Mouse (Mus musculus): Measurements from ENCODE around the gene Rasgrf1. TPM values are rescaled to one million over a fixed set of nuclear protein-coding genes. Genes with fewer than 3 reads are reported as not detected.
"Not testable (repeated sequence)": the region's sequence is repeated elsewhere in the genome, so short reads cannot be mapped to it uniquely, and the experiment has no call there.

The Rasgrf1 gene
- polyA plus RNA-seq, 1 experiment = 3.8 TPM

GRCm38 (mm10) chr9:90036313-90036712, 126.6 kb downstream of the Rasgrf1 start:
- no peak overlapping the region for H3K4me3 ChIP-seq (ENCODE audit: control insufficient read depth, low read depth, low read length)
- no peaks in the 10 kb centered on the region for H3K36me3 ChIP-seq (ENCODE audit: control insufficient read depth, insufficient read depth, low read length)
- H3K27ac ChIP-seq (ENCODE audit: control insufficient read depth, insufficient read depth, low read depth, low read length) = no peak overlapping the region
- no peaks in the 10 kb centered on the region for H3K4me1 ChIP-seq (ENCODE audit: control insufficient read depth, insufficient read depth, low read length)
- TF ChIP-seq CTCF (IDR thresholded peaks at IDR 0.05; ENCODE audit: control insufficient read depth, insufficient read depth, insufficient replicate concordance, low read depth, low read length) (no peak), POLR2A (IDR thresholded peaks at IDR 0.05; ENCODE audit: control insufficient read depth, low read depth, low read length) (no peak)
- no peaks in the 10 kb centered on the region for H3K27me3 ChIP-seq (ENCODE audit: control insufficient read depth, insufficient read depth, low read length)

GRCm38 (mm10) chr9:90038535-90038934, 128.8 kb downstream of the Rasgrf1 start:
- no peak overlapping the region for H3K27ac ChIP-seq (ENCODE audit: control insufficient read depth, insufficient read depth, low read depth, low read length)
- no peak for TF ChIP-seq CTCF (IDR thresholded peaks at IDR 0.05; ENCODE audit: control insufficient read depth, insufficient read depth, insufficient replicate concordance, low read depth, low read length)
- TF ChIP-seq POLR2A (IDR thresholded peaks at IDR 0.05; ENCODE audit: control insufficient read depth, low read depth, low read length) = no peak
- no peaks in the 10 kb centered on the region for H3K4me1 ChIP-seq (ENCODE audit: control insufficient read depth, insufficient read depth, low read length)
- no peak overlapping the region for H3K4me3 ChIP-seq (ENCODE audit: control insufficient read depth, low read depth, low read length)
- H3K36me3 ChIP-seq (ENCODE audit: control insufficient read depth, insufficient read depth, low read length) = no peaks in the 10 kb centered on the region
- no peaks in the 10 kb centered on the region for H3K27me3 ChIP-seq (ENCODE audit: control insufficient read depth, insufficient read depth, low read length)

GRCm38 (mm10) chr9:90040916-90041315, 131.2 kb downstream of the Rasgrf1 start:
- Histone ChIP-seq H3K4me1 (ENCODE audit: control insufficient read depth, insufficient read depth, low read length) (no peaks in the 10 kb centered on the region), H3K27ac (ENCODE audit: control insufficient read depth, insufficient read depth, low read depth, low read length) (no peak overlapping the region), H3K27me3 (ENCODE audit: control insufficient read depth, insufficient read depth, low read length) (no peaks in the 10 kb centered on the region), H3K4me3 (ENCODE audit: control insufficient read depth, low read depth, low read length) (no peak overlapping the region), H3K36me3 (ENCODE audit: control insufficient read depth, insufficient read depth, low read length) (no peaks in the 10 kb centered on the region)
- no peak for TF ChIP-seq CTCF (IDR thresholded peaks at IDR 0.05; ENCODE audit: control insufficient read depth, insufficient read depth, insufficient replicate concordance, low read depth, low read length)
- no peak for TF ChIP-seq POLR2A (IDR thresholded peaks at IDR 0.05; ENCODE audit: control insufficient read depth, low read depth, low read length)

- no peaks in the 10 kb centered on the region for H3K27me3 ChIP-seq (ENCODE audit: control insufficient read depth, insufficient read depth, low read length)
- H3K4me3 ChIP-seq (ENCODE audit: control insufficient read depth, low read depth, low read length) = no peak overlapping the region
- H3K36me3 ChIP-seq (ENCODE audit: control insufficient read depth, insufficient read depth, low read length) = no peaks in the 10 kb centered on the region
- H3K27ac ChIP-seq (ENCODE audit: control insufficient read depth, insufficient read depth, low read depth, low read length) = no peak overlapping the region
- TF ChIP-seq CTCF (IDR thresholded peaks at IDR 0.05; ENCODE audit: control insufficient read depth, insufficient read depth, insufficient replicate concordance, low read depth, low read length) = no peak
- no peak for TF ChIP-seq POLR2A (IDR thresholded peaks at IDR 0.05; ENCODE audit: control insufficient read depth, low read depth, low read length)
- no peaks in the 10 kb centered on the region for H3K4me1 ChIP-seq (ENCODE audit: control insufficient read depth, insufficient read depth, low read length)
These were observed 131.8 kb downstream of the Rasgrf1 start for GRCm38 (mm10) chr9:90041556-90041955.

- not testable (repeated sequence) for H3K27me3 ChIP-seq (ENCODE audit: control insufficient read depth, insufficient read depth, low read length); H3K27ac ChIP-seq (ENCODE audit: control insufficient read depth, insufficient read depth, low read depth, low read length); H3K4me3 ChIP-seq (ENCODE audit: control insufficient read depth, low read depth, low read length)
These were observed 133.2 kb downstream of the Rasgrf1 start for GRCm38 (mm10) chr9:90042906-90043305.

GRCm38 (mm10) chr9:90045191-90045590, 135.5 kb downstream of the Rasgrf1 start:
- no peak for TF ChIP-seq POLR2A (IDR thresholded peaks at IDR 0.05; ENCODE audit: control insufficient read depth, low read depth, low read length)
- no peak for TF ChIP-seq CTCF (IDR thresholded peaks at IDR 0.05; ENCODE audit: control insufficient read depth, insufficient read depth, insufficient replicate concordance, low read depth, low read length)
- H3K36me3 ChIP-seq (ENCODE audit: control insufficient read depth, insufficient read depth, low read length) = no peaks in the 10 kb centered on the region
- no peak overlapping the region for H3K4me3 ChIP-seq (ENCODE audit: control insufficient read depth, low read depth, low read length)
- no peaks in the 10 kb centered on the region for H3K4me1 ChIP-seq (ENCODE audit: control insufficient read depth, insufficient read depth, low read length)
- H3K27ac ChIP-seq (ENCODE audit: control insufficient read depth, insufficient read depth, low read depth, low read length) = no peak overlapping the region
- no peaks in the 10 kb centered on the region for H3K27me3 ChIP-seq (ENCODE audit: control insufficient read depth, insufficient read depth, low read length)

More at GRCm38 (mm10) chr9:90042906-90043305, 133.2 kb downstream of the Rasgrf1 start:
- H3K4me1 ChIP-seq (ENCODE audit: control insufficient read depth, insufficient read depth, low read length); H3K36me3 ChIP-seq (ENCODE audit: control insufficient read depth, insufficient read depth, low read length): not testable (repeated sequence)

- H3K27me3 ChIP-seq (ENCODE audit: control insufficient read depth, insufficient read depth, low read length) = no peaks in the 10 kb centered on the region
These were observed 138.4 kb downstream of the Rasgrf1 start for GRCm38 (mm10) chr9:90047937-90048627.

More at GRCm38 (mm10) chr9:90047937-90048627, 138.4 kb downstream of the Rasgrf1 start:
- H3K4me3 ChIP-seq (ENCODE audit: control insufficient read depth, low read depth, low read length) = no peak overlapping the region
- no peak for TF ChIP-seq POLR2A (IDR thresholded peaks at IDR 0.05; ENCODE audit: control insufficient read depth, low read depth, low read length)
- TF ChIP-seq CTCF (IDR thresholded peaks at IDR 0.05; ENCODE audit: control insufficient read depth, insufficient read depth, insufficient replicate concordance, low read depth, low read length) = no peak
- no peaks in the 10 kb centered on the region for H3K4me1 ChIP-seq (ENCODE audit: control insufficient read depth, insufficient read depth, low read length)
- H3K27ac ChIP-seq (ENCODE audit: control insufficient read depth, insufficient read depth, low read depth, low read length) = no peak overlapping the region
- H3K36me3 ChIP-seq (ENCODE audit: control insufficient read depth, insufficient read depth, low read length) = no peaks in the 10 kb centered on the region

Data from testis, adult 2 months (tissue).